Mouse (Mus musculus) liver, embryonic 15.5 days (tissue): Measurements from ENCODE around the gene Slc4a1ap. TPM values are rescaled to one million over a fixed set of nuclear protein-coding genes. Genes with fewer than 3 reads are reported as not detected.
"Not testable (repeated sequence)": the region's sequence is repeated elsewhere in the genome, so short reads cannot be mapped to it uniquely, and the experiment has no call there.

Experiments used
- ATAC-seq: fragments of 200-750 bp; cut with Nextera tagmentation; 2 replicates; pipeline ENCODE4 v1.8.0; 2017; ENCODE audit warnings: moderate number of reproducible peaks, mild to moderate bottlenecking, moderate library complexity; ENCODE audit not compliant: insufficient read depth
- H3K27ac ChIP-seq: fragments of 300-500 bp; sonication (generic); replicated peaks from 2 replicates; pipeline ENCODE4 v1.5.1; 2015; ENCODE audit warnings: mild to moderate bottlenecking, inconsistent platforms
- H3K27me3 ChIP-seq: fragments of 300-500 bp; sonication (generic); 2 replicates; pipeline ENCODE4 v1.6.1; 2015; ENCODE audit warnings: mild to moderate bottlenecking, inconsistent platforms
- H3K36me3 ChIP-seq: fragments of 300-500 bp; sonication (generic); replicated peaks from 2 replicates; pipeline ENCODE4 v1.6.1; 2015; ENCODE audit warnings: moderate library complexity, mild to moderate bottlenecking, inconsistent platforms
- H3K4me1 ChIP-seq: fragments of 300-500 bp; sonication (generic); replicated peaks from 2 replicates; pipeline ENCODE4 v1.6.1; 2015; ENCODE audit warnings: inconsistent platforms
- H3K4me2 ChIP-seq: fragments of 300-500 bp; sonication (generic); 2 replicates; pipeline ENCODE4 v1.6.1; 2015; ENCODE audit warnings: moderate library complexity, mild to moderate bottlenecking, inconsistent platforms
- H3K4me3 ChIP-seq: fragments of 300-500 bp; sonication (generic); replicated peaks from 2 replicates; pipeline ENCODE4 v1.5.1; 2015; ENCODE audit warnings: mild to moderate bottlenecking, inconsistent platforms
- H3K9ac ChIP-seq: fragments of 300-500 bp; sonication (generic); 2 replicates; pipeline ENCODE4 v1.6.1; 2015; ENCODE audit warnings: moderate library complexity, mild to moderate bottlenecking, inconsistent platforms
- H3K9me3 ChIP-seq: fragments of 300-500 bp; sonication (generic); replicated peaks from 2 replicates; pipeline ENCODE4 v1.6.1; 2016; ENCODE audit warnings: inconsistent platforms
- WGBS: fragments of 180-500 bp; shearing (Covaris S2); methylation state at CpG from one replicate; pipeline ENCODE4 v1.1.7; 2015; ENCODE audit warnings: mixed read lengths; ENCODE audit not compliant: insufficient replicate concordance; 5-methylcytosine and 5-hydroxymethylcytosine counted together
- polyA plus RNA-seq: library from polyadenylated mRNA; unstranded; fragments of >200 nt; fragmentation: Nextera tagmentation; extraction: Ambion mirVana; gene quantifications from 2 replicates; pipeline ENCODE4 v1.2.1, GENCODE M21; 2015

Slc4a1ap gene
- polyA plus RNA-seq, 1 experiment from 2014 or later: 9.6 TPM

- no peak for ATAC-seq
- H3K4me2 ChIP-seq: no peak overlapping the region
- 59% methylated on average over 3 of the region's 3 CpGs for WGBS
Measured at GRCm38 (mm10) chr5:31566457-31566856, 39.7 kb downstream of the Slc4a1ap start.

DNA sequence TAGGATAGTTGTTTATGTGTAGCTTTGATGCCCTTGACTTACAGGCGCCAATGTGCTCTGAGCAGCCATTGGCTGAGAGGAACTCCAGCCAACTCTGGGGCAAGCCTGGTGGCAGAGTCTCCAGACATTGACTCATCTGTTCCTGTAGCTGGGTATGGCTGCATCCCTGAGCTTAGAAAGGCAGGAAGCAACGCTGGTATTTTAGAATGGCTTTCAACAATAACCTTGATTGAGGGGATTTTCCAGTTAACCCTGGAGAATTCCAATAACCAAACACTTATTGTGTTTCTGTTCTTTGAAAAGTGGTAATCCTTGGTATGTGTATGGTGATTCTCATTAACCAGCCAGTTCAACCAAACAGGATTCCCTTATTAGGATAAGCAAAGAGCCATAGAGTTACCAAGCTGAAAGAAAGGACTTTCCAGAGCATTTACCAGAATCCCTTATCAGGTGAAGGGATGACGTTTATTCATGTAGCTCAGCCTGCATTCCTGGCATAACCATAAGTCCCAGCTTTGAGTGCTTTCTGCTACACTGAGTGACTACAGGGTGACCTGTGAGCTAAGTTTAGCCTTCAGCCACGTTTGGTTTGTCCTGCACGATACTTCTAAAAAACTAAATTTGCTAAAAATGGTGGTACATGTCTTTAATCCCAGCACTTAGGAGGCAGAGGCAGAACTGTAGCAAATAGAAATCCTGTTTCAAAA, 41.3 kb downstream of the Slc4a1ap start:
- Histone ChIP-seq H3K9me3 (no peaks in the 10 kb centered on the region), H3K4me2 (no peak overlapping the region), H3K4me1 (0 out of 2 replicates have a peak, but pooled peaks cover 2% of the 10 kb centered on the region), H3K36me3 (no peaks in the 10 kb centered on the region), H3K9ac (no peak overlapping the region), H3K4me3 (no peak overlapping the region), H3K27me3 (no peaks in the 10 kb centered on the region), H3K27ac (no peak overlapping the region)
- 56% methylated on average over 5 of the region's 5 CpGs for WGBS
- no peak for ATAC-seq

More at GRCm38 (mm10) chr5:31566457-31566856, 39.7 kb downstream of the Slc4a1ap start:
- Histone ChIP-seq H3K27ac (no peak overlapping the region), H3K4me3 (no peak overlapping the region), H3K9me3 (no peaks in the 10 kb centered on the region), H3K9ac (no peak overlapping the region), H3K36me3 (no peaks in the 10 kb centered on the region), H3K4me1 (0 out of 2 replicates have a peak, but pooled peaks cover 2% of the 10 kb centered on the region), H3K27me3 (no peaks in the 10 kb centered on the region)

- Histone ChIP-seq H3K27ac (peak overlapping the region; percentile 33), H3K27me3 (no peaks in the 10 kb centered on the region), H3K36me3 (no peaks in the 10 kb centered on the region), H3K9me3 (no peaks in the 10 kb centered on the region), H3K4me2 (peak overlapping the region; percentile 41), H3K4me1 (no peaks in the 10 kb centered on the region), H3K4me3 (peak overlapping the region; percentile 26), H3K9ac (no peak overlapping the region)
- WGBS: 10% methylated on average over 20 of the region's 20 CpGs
- ATAC-seq: no peak
Measured at GRCm38 (mm10) chr5:31571023-31571608, 44.3 kb downstream of the Slc4a1ap start.

DNA sequence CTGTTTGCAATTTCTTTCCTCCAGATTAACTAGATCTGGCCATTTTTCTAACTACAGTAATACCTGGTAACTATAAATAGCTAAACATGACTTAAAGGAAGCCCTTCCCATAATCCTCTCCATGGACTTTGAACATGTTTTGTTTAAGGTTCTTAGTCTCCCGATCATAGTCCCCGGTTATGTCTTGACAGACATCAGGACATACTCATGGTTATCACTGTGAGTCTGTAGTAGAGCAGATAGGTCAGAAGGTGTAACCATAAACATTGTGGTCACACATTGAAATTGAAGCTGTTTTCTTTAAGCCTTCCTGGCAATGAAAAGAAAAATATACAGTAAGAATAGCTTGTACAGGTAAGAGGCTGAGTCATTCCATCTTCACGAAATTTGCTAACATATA, 46.9 kb downstream of the Slc4a1ap start:
- Histone ChIP-seq H3K36me3 (no peaks in the 10 kb centered on the region), H3K27ac (no peak overlapping the region), H3K9me3 (no peaks in the 10 kb centered on the region), H3K4me2 (no peak overlapping the region), H3K4me1 (no peaks in the 10 kb centered on the region), H3K4me3 (no peak overlapping the region), H3K27me3 (no peaks in the 10 kb centered on the region), H3K9ac (no peak overlapping the region)
- WGBS: 59% methylated on average over 3 of the region's 3 CpGs
- no peak for ATAC-seq

GRCm38 (mm10) chr5:31576539-31576975, 49.8 kb downstream of the Slc4a1ap start:
- Histone ChIP-seq H3K4me3 (no peak overlapping the region), H3K9ac (no peak overlapping the region), H3K4me2 (no peak overlapping the region), H3K9me3 (no peaks in the 10 kb centered on the region), H3K36me3 (no peaks in the 10 kb centered on the region), H3K4me1 (no peaks in the 10 kb centered on the region), H3K27ac (no peak overlapping the region), H3K27me3 (no peaks in the 10 kb centered on the region)
- 69% methylated on average over 7 of the region's 7 CpGs for WGBS
- no peak for ATAC-seq

- H3K27me3 ChIP-seq: no peaks in the 10 kb centered on the region
- 50% methylated on average over 6 of the region's 6 CpGs for WGBS
- H3K9ac ChIP-seq: no peak overlapping the region
- no peak overlapping the region for H3K4me2 ChIP-seq
- no peak for ATAC-seq
- H3K36me3 ChIP-seq: no peaks in the 10 kb centered on the region
- H3K9me3 ChIP-seq: no peaks in the 10 kb centered on the region
- H3K4me1 ChIP-seq: no peaks in the 10 kb centered on the region
- no peak overlapping the region for H3K4me3 ChIP-seq
- H3K27ac ChIP-seq: no peak overlapping the region
Measured at GRCm38 (mm10) chr5:31581263-31581662, 54.5 kb downstream of the Slc4a1ap start.

- 37% methylated on average over 3 of the region's 3 CpGs for WGBS
Measured at GRCm38 (mm10) chr5:31581932-31582331, 55.1 kb downstream of the Slc4a1ap start.

GRCm38 (mm10) chr5:31583261-31583660, 56.5 kb downstream of the Slc4a1ap start:
- Histone ChIP-seq H3K27me3 (no peaks in the 10 kb centered on the region), H3K36me3 (no peaks in the 10 kb centered on the region), H3K9ac (no peak overlapping the region), H3K4me2 (no peak overlapping the region), H3K4me3 (no peak overlapping the region), H3K27ac (no peak overlapping the region), H3K4me1 (no peaks in the 10 kb centered on the region), H3K9me3 (no peaks in the 10 kb centered on the region)
- no peak for ATAC-seq
- WGBS: 70% methylated on average over 2 of the region's 2 CpGs

More at GRCm38 (mm10) chr5:31581932-31582331, 55.1 kb downstream of the Slc4a1ap start:
- Histone ChIP-seq H3K27ac (no peak overlapping the region), H3K4me1 (no peaks in the 10 kb centered on the region), H3K36me3 (no peaks in the 10 kb centered on the region), H3K27me3 (no peaks in the 10 kb centered on the region), H3K9ac (no peak overlapping the region), H3K4me3 (no peak overlapping the region), H3K4me2 (no peak overlapping the region), H3K9me3 (no peaks in the 10 kb centered on the region)
- no peak for ATAC-seq

DNA sequence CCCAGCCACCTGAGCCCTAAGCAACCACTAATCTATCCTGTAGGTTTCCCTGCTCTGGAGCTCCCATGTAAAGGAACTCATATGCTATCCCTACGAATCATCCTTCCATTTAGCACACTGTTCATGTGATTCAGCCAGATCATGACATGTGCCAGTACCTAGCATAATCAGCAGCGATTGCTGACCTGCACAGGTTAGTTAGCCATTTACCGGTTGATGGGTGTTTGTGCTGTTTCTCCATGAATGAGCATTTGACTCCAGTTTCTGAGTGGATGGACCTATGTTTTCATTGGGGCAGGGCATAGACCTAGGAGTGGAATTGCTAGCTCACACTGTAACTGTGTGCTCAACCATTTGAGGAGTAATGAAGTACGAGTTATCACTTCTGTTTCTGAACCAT, 58.7 kb downstream of the Slc4a1ap start:
- ATAC-seq: no peak
- H3K4me2 ChIP-seq: no peak overlapping the region
- H3K9me3 ChIP-seq: no peaks in the 10 kb centered on the region
- WGBS: 68% methylated on average over 4 of the region's 4 CpGs
- no peaks in the 10 kb centered on the region for H3K27me3 ChIP-seq
- H3K4me1 ChIP-seq: no peaks in the 10 kb centered on the region
- H3K9ac ChIP-seq: no peak overlapping the region
- H3K27ac ChIP-seq: no peak overlapping the region
- no peaks in the 10 kb centered on the region for H3K36me3 ChIP-seq
- no peak overlapping the region for H3K4me3 ChIP-seq

- 59% methylated on average over 2 of the region's 2 CpGs for WGBS
- H3K27ac ChIP-seq: no peak overlapping the region
- no peaks in the 10 kb centered on the region for H3K27me3 ChIP-seq
- no peaks in the 10 kb centered on the region for H3K9me3 ChIP-seq
- no peaks in the 10 kb centered on the region for H3K36me3 ChIP-seq
- H3K4me3 ChIP-seq: no peak overlapping the region
- H3K4me1 ChIP-seq: no peaks in the 10 kb centered on the region
- H3K9ac ChIP-seq: no peak overlapping the region
- H3K4me2 ChIP-seq: no peak overlapping the region
- no peak for ATAC-seq
Measured at GRCm38 (mm10) chr5:31588016-31588415, 61.2 kb downstream of the Slc4a1ap start.

DNA sequence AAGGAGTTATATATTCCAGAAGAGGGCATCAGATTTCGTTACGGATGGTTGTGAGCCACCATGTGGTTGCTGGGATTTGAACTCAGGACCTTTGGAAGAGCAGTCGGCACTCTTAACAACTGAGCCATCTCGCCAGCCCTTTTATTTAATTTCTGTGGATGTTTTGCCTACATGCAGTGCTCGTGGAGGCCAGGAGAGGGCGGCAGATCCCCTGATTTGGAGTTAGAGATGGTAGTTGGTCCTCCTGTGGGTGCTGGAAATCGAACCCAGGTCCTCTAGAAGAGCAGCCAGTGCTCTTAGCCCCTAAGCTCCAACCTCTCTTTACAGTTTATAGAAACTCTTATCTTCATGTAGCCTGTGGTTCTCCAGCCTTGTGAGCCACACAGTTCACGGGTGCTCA, 61.9 kb downstream of the Slc4a1ap start:
- ATAC-seq, H3K4me1 ChIP-seq, H3K9me3 ChIP-seq, H3K4me2 ChIP-seq, H3K27me3 ChIP-seq, H3K9ac ChIP-seq, H3K27ac ChIP-seq, H3K4me3 ChIP-seq, H3K36me3 ChIP-seq: not testable (repeated sequence)
- 58% methylated on average over 8 of the region's 8 CpGs for WGBS
